Mouse (Mus musculus) heart, adult 8-10 months (tissue): ENCODE data around the gene Gpcpd1. TPM values are rescaled to one million over a fixed set of nuclear protein-coding genes. Genes with fewer than 3 reads are reported as not detected.
"Not testable (repeated sequence)": the region's sequence is repeated elsewhere in the genome, so short reads cannot be mapped to it uniquely, and the experiment has no call there.

Source experiments
- DNase-seq: peaks from one replicate; pipeline ENCODE4 v3.0.0; 2022; ENCODE audit warnings: low spot score
- total RNA-seq, 4 experiments: library from RNA; stranded (reverse); gene quantifications; 2 replicates each; pipeline ENCODE4 v1.2.4; 2022

Gene Gpcpd1
- 100 to 1,000 TPM; 161 to 308 (median 228) TPM for total RNA-seq

DNA sequence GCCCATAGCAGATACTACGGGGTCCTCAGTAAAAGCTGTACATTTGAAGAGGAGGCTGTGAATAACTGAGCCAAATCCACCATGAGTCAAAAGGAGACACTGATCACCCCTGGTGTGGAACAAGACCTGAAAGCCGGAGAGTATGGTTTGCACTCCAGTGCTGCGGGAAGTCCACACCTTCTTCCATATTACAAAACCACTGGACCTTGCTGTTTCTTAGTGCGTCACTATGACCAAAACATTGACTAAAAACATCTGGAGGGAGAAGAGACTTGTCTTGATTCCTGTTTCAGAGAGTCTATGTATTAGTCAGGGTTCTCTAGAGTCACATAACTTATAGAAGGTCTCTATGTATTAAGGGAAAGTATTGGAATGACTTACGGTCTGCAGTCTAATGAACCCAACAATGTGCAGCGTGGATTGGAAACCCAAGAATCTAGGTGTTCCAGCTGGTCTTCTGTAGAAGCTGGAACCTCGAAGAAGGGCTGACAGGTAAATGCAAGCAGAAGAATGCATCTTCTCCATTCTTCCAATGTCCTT lies at the start of gene Gpcpd1:
Gene Gpcpd1 (minus strand): TSS at position 490 of the 540 bp plus-strand sequence.
- no peak for DNase-seq

DNA sequence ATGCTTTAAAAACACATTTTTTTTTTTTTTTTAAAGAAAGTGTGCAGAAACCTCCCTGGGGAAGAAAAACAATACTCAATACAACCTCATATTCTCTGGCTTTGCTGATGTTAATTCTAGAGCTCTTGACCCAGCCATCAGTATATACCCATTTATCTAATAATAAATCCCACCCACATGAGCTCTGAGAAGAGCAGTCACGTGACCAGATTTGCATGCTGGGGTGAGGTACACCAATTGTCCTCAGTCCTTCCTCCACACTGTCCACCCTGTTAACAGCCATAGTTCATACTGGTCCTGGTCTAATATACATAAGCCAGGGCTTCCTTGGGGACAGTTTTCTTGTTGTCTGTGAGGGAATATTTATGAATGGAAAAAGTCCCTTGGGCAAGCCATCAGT lies 49.0 kb upstream of the Gpcpd1 start:
- no peak for DNase-seq

DNA sequence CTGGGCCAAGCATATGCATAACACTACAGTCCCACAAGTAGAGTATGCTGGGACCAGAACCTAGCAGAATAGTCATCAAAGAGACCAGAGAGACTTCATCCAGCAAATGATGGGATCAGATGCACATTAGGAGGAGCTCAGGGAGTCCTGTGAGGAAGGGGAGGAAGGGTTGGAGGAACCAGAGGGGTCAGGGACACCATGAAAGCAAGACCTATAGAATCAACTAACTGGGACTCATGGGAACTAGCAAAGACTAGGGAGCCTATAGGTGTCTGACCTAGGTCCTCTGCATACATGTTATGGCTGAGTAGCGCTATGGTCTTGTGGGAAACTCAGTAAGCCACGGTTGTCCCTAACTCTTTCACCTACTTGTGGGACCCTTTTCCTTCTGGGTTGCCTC lies 41.1 kb upstream of the Gpcpd1 start:
- no peak for DNase-seq

DNA sequence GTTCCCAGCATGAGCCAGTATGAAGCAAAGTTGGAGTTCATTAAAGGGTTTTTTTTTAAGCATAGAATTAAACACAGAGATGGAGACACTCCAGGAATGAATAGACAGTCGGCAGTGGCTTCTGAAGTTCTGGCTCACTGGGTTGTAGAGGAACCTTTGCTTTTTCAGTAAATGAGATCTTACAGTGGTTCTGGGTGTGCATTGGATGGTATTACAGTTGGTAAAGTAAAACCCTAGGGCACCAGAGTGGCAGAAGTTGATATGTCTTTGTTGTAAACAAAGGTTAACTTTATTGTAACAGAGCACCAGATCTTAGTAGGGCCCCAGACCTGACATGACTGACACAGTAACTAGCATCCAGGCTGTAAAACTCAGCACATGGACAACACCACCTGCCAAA lies 35.6 kb upstream of the Gpcpd1 start:
- DNase-seq: no peak

DNA sequence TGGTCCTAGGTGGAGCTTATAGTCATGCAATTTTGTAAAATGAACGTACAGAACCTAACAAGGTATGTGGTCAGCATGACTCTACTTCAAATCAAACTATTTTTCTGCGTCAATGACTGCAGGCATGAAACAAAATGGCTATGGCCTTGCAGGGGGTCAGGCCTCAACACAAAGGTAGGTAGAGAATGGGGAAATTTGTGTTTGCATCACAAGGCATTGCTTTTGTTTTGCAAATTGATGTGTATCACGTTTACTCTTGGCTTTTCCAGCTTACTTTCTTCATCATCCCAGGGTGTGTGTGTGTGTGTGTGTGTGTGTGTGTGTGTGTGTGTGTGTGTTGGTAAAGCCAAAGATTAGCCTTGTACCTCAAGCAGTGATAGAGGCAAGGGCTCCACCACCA lies 30.2 kb upstream of the Gpcpd1 start:
- no peak for DNase-seq

DNA sequence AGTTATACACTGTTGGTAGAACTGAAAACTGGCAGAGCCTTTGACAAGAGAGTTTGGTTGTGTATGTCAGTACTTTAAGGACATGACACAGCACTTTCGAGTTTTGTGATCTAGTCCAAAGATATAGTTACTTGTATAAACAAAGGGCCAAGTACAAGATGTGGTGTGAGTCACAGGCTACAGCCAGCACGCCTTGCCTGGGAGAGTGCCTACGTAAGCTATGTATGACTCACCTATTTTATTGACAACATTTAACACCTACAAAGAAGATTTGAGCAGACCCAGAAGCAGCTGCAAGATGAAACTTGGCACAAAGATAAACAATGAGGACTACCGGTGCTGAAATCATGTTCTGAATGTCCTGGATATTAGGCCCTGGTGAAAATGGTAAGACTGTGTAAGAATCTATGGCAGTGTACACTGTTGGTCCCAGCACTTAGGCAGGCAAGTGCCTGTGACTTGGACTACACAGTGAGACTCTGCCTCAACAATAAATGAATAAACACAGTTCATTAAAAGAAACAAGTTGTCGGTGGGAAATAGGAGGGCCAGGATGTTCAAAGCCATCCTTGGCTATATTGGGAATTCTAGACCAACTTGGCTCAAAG lies 26.2 kb upstream of the Gpcpd1 start:
- DNase-seq: no peak

DNA sequence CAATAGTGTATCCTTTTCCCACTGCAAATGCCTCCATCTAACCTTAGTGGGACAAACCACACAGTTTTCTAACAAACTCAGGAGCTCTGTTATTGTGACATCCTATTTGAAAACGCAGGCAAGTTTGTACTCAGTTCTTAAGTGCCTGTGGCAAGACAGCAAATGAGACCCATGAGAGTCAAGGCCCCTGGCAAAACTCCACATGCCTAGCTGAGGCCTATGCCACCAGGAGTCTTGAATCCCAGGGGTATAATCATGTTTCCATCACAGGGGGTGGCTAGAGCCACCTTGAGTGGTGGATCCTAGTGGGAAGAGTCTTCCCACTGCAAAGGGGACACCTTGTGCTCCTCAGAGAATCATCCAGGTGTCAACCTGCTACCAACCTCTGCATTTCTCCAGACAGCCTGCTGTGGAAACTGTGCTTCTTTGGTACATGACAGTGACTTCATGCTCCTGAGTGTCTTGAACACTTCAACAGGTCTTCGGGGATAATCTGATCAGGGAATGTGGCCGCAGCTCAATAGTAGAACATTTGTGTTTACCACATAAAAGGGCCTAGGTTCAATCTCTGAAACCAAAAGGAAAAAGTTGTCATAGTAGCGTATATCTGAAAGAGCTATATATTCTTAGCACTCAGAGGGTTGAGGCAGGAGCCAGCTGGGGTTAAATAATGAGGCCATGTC lies 24.2 kb upstream of the Gpcpd1 start:
- DNase-seq: no peak

DNA sequence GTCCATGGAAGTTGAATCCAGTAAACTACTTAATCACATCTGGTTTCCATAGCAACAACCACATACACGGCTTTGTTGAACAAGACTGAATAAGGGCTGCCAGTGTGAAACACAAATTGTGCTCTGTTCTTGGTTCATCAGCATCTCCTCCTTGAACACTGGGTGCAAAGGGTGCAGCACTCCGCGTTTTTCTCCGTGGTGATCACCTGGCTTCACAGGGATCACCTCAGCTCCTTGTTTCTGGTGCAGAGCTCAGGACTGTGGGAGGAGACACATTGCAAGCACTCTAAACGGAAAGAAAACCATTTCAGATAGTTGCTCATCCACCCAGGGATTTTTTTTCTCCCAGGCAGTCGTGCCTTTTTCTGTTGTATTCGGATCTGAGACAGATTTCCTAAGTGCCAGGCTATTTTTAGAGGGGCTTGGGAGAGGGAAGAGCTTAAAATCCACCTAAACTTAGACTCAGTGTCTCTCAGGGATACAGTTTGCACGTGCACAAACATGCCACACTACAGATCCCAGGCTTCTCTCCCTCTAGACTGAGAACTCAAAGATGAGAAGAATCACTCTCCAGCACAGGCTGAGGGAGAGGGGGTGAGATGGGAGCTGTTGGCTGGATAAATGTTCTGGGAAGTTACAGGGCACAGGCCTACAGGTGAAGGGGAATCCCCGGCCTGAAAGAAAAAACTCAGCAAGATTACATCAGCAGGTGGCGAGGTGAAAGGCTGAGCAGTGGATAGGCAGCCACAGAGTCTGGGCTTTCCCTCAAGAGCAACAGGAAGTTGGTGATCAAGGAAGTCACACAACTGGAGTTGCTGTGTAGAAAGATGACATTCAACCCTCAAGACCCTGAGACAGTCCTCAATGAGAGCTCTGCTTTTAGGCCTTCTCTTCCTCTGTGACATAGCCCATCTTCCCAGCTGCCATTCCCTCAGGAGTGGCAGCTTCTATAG lies 19.9 kb upstream of the Gpcpd1 start:
- peak; percentile 40 for DNase-seq

DNA sequence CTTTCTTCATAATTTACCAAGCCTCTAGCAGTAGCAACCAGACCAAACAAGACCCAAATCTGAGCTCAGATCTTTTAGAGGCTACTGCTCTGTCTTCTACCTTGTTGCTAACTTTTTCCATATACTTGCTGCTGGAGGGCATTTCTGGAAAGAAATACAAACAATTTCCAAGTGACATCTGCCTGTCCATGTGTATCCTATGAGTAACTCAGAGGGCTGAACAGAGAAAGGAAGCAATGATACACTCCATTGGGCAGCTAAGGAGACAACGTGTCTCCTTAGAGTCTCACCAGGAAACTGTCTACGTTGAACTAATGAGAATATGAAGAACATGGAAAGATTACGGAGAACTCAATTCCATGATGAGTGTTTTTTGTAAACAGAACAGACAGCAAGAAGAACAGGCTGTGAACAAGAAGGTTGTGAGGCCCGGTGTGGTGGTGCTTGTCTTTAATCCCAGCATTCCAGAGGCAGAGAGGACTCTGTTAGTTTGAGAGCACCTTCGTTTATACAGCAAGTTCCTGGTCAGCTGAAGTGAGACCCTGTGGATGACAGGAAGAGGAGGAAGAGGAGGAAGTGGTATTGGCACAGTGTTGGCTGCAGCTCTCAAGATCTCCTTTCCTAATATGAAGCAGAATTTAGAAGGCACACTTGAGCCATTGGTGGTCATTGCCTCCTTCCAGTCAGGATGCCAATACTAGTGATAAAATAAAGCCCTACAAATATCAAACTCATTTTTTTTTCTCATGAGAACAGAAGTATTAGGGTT lies 18.4 kb upstream of the Gpcpd1 start:
- DNase-seq: no peak

DNA sequence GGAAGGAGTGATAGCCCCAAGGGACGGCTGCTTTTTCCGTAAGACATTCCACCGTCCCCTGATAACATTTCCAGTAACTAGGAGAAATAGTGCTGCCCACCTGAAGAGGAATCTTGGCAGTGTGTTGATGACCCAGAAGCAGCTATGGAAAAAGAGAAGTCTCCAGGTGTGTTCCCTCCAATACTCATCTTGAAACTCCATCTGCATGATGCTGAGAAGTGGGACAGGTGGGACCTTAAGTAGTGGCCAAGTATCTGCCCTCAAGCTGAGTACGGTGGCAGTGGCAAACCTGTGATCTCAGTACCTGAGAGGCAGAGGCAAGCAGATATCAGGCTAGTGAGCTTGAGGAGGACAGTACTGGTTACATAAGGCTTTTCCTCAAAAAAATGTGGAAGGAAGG lies 17.4 kb upstream of the Gpcpd1 start:
- no peak for DNase-seq

DNA sequence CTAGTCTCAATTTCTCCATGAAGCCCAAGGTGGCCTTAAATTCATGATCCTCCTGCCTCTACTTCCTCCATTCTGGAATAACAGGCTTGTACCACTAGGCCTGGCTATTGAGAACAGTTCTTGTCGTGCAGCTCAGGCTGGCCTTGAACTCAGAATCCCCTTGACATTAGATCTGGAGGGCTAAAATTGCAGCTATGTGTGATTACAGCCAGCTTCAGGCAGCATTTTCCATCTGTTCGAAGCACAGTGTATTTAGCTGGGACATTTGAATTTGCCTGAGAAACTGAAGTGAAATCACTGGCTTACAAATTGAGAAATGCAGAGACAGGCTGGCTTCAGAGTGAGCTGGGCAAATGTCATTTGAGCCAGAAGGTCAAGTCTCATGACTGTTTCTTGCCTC lies 16.2 kb upstream of the Gpcpd1 start:
- DNase-seq: no peak

DNA sequence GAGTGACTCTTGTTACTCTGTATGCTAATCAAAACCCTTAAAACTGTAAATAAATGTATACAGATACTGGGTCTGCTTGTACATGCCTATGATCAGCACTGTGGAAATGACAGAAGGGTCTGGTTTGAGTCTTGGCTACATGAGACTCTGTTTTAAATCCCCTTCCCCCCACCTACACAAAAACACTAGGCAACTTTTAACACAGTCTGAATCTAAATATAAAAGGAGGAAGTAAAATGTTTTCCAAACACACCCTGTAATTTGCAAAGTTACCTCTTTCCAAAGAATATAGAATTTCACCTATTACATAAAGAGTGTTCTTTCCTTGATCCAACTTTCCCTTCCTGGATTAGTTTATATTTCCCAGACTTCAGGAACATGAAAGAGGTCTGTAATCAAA lies 14.2 kb upstream of the Gpcpd1 start:
- DNase-seq: no peak

DNA sequence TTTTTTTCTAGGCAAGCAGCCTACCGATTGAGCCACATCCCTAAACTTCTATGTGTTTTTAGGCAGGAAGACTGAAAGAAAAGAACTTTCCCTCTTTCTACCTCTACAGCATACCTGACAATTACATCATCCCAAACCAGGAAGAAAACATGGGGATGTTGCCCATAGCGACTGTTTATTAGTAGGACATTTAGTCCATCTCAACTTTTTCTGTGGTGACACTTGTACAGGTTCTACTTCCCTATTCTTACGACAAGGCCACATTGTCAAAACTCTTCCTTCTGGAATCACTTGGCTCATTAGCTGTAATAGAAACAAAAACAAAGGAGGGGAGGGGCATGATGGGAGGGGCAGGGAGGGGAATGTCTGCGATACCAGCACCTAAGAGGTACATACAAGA lies 12.6 kb upstream of the Gpcpd1 start:
- no peak for DNase-seq

DNA sequence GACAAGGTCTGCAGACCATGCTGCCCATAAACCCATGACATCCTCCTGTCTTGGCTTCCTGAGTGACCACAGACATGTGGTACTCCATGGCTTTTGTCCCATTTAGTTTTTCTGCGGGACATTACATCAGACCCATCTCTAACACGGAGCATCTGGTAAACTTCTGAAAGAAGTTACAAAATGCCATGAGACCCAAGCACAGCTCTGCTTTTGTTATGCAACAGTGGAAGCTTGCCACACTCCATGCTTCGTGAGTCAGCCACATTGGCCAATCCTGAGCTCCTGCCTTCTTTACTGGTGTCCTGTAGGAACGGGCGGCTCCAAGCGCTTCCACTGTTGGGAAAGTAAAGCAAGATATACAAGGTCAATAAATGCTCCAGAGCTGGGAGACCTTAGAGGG lies 11.6 kb upstream of the Gpcpd1 start:
- DNase-seq: peak; percentile 73

DNA sequence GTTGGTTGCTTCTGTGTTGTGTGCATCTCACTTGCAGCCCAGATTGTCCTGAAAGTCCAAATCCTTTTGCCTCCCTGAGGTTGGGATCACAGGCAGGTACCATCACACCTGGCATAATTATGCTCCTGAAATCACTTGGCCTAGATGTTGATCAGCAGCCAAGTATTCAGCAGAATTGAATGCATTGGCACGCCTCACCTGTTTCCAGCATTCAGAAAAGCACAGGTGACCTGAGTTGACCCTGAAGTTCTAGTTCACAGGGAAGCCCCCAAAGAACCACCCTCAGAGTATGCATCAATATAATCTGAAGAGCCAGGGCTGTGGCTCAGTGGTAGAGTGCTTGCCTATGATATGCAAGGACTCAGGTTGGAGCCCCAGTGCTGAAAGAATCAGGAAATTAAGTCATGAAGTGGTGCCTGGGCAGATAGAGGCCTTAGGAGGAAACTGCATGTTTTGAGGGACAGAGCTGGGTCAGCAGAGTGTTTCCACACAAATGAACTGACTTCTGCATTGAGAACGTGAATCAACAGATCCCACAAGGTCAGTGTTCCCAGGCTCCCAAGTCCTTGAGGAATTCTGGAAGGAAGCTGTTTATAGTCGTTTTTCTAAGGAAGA lies 10.4 kb upstream of the Gpcpd1 start:
- peak; percentile 47 for DNase-seq

DNA sequence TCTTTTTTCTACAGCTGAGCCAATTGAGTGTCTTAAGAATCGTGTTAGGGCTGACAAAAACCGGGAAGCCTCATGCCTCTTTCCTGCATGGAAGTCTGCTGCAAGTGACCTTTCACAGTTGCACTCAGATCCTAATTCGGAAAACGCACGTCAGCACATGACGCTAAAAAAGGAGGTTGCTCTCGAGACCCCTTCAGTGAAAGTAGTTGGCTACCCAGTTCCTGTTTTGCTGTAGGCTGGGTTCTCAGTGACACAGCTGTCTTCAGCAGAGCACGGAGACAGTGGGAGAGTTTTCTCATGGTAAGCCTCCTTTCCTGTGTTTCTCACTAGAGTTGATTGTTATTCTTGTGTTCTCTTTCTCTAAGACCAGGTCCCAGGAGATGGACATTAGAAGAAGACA lies 9.7 kb upstream of the Gpcpd1 start:
- DNase-seq: peak; percentile 56

DNA sequence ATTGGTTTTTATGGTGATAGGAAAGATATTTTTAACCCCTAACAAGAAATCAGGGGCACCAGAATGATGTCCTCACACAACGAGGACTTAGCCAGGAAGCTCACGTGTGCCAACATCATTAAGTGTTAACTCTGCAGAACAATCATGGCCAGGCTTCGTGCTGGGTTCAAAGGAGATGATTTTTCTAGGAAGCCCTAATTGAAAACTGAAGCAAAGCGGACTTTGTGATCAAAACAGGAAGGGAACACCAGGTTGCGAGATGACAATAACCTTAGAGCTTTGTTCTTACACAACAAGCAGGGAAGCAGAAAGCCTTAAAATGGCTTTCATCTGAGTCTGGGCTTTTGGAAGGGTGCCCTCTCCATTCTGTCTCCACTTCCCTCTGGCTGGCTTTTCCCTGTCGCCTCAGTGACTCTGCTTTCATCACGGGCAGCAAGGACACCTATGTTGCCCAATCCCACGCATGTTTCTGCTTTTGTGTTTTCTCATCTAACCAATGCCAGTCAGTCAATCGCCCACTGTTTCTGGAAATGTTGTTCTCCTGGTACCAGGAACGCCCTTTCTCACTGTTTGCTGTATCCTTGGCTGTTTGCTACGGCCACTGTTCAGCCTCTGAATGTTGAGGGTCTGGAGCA lies 8.2 kb upstream of the Gpcpd1 start:
- no peak for DNase-seq

DNA sequence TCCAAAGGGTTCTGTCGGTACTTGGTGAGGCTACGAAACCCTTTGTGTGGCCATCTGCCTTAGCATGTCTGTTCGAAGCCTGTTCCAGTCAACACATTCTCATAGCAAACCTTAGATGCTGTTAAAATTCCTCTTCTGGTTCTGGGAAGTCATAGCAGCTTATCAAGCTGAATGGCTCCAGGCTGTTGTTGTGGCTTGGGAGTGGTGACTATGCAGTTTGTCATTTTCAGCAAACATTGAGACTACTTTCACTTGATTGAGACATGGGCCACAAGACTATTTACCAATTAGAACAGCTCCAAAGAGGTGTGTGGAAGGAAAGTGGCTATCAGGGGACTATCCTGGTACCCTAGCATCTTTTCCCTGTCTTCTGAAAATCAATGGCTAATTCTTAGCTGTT lies 4.6 kb upstream of the Gpcpd1 start:
- no peak for DNase-seq

DNA sequence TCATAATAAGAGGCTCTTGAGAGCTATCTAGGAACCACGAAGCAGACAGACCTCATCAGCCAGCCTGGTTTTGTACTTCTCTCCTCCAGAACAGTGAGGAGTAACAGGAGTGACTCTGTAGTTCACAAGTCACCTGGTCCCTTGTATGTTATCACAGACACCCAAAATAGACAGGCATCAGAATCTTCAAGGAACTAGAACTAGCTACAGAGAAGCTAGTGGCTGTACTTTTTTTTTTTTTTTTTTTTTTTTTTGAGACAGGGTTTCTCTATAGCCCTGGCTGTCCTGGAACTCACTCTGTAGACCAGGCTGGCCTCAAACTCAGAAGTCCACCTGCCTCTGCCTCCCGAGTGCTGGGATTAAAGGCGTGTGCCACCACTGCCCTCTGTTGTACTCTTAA lies 4.0 kb upstream of the Gpcpd1 start:
- DNase-seq: not testable (repeated sequence)

DNA sequence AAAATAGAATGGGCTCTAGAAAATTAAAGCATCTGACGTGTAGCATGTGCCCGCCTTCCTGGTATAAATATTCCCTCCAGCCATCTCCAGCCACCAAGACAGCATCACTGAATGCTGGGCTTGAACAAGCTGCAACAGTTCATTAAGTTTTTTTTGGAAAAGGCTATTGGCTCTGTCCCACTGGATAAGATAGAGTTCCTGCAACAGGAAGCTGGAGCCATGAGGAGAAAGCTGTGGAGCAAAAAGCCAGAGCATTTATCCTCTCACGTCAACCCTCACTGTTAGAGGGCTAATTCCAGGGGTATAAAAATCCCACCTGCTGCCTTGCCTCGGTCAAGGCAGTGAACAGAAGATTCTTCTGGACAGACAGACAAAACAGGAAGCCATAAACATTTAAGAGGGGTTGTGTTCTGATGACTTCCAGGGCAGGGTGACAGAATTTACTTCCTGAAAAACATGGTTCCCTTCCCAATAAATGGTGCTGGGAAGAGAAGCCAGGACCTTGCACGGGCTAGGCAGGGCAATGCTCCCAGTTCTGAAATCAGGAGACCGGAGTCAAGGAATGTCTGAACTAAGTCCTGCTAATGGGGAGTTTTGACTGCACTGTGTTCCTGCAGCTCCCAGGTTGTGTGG lies 2.5 kb upstream of the Gpcpd1 start:
- DNase-seq: peak; percentile 46
